Mouse (Mus musculus): ENCODE measurements around the gene Kctd7. TPM values are rescaled to one million over a fixed set of nuclear protein-coding genes. Genes with fewer than 3 reads are reported as not detected.

Gene Kctd7
- polyA plus RNA-seq, 1 experiment: 15.6 TPM

- no peaks in the 10 kb centered on the region for H3K27me3 ChIP-seq (ENCODE audit: control insufficient read depth, insufficient read depth, low read length)
- no peak overlapping the region for H3K27ac ChIP-seq (ENCODE audit: control insufficient read depth, insufficient read depth, low read depth, low read length)
- TF ChIP-seq CTCF (IDR thresholded peaks at IDR 0.05; ENCODE audit: control insufficient read depth, insufficient read depth, insufficient replicate concordance, low read depth, low read length) (peak; percentile 74; the same call in 1 of the 2 replicates), POLR2A (IDR thresholded peaks at IDR 0.05; ENCODE audit: control insufficient read depth, low read depth, low read length) (no peak)
- H3K4me3 ChIP-seq (ENCODE audit: control insufficient read depth, low read depth, low read length): no peak overlapping the region
- H3K36me3 ChIP-seq (ENCODE audit: control insufficient read depth, insufficient read depth, low read length): no peaks in the 10 kb centered on the region
- no peaks in the 10 kb centered on the region for H3K4me1 ChIP-seq (ENCODE audit: control insufficient read depth, insufficient read depth, low read length)
These were observed 19.0 kb downstream of the Kctd7 start for GRCm38 (mm10) chr5:130163670-130164069.

GRCm38 (mm10) chr5:130165213-130165612 is 20.6 kb downstream of the Kctd7 start:
- no peak overlapping the region for H3K4me3 ChIP-seq (ENCODE audit: control insufficient read depth, low read depth, low read length)
- TF ChIP-seq POLR2A (IDR thresholded peaks at IDR 0.05; ENCODE audit: control insufficient read depth, low read depth, low read length): no peak
- no peak overlapping the region for H3K27ac ChIP-seq (ENCODE audit: control insufficient read depth, insufficient read depth, low read depth, low read length)
- H3K36me3 ChIP-seq (ENCODE audit: control insufficient read depth, insufficient read depth, low read length): no peaks in the 10 kb centered on the region
- no peaks in the 10 kb centered on the region for H3K4me1 ChIP-seq (ENCODE audit: control insufficient read depth, insufficient read depth, low read length)
- H3K27me3 ChIP-seq (ENCODE audit: control insufficient read depth, insufficient read depth, low read length): no peaks in the 10 kb centered on the region

DNA sequence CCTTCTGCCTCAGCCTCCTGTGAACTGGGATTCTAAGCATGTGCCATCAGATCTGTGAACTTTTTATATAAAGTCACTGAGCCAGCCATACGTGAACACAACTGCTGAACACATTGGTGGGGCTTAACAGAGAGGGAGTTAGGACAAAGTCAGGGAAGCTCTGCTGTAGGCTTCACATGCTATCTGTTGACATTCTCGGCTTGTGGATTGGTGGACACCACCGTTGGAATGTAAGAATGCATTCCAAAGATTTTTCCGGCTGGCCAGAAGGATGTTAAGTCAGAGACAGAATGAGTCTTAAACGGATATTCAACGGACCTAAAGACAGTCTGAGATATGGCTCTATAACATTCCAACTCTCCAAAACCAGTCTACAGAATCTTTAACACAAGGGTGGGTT is 24.4 kb downstream of the Kctd7 start:
- no peak overlapping the region for H3K4me3 ChIP-seq (ENCODE audit: control insufficient read depth, low read depth, low read length)
- H3K27me3 ChIP-seq (ENCODE audit: control insufficient read depth, insufficient read depth, low read length): no peaks in the 10 kb centered on the region
- no peak overlapping the region for H3K27ac ChIP-seq (ENCODE audit: control insufficient read depth, insufficient read depth, low read depth, low read length)
- TF ChIP-seq POLR2A (IDR thresholded peaks at IDR 0.05; ENCODE audit: control insufficient read depth, low read depth, low read length) (no peak), CTCF (IDR thresholded peaks at IDR 0.05; ENCODE audit: control insufficient read depth, insufficient read depth, insufficient replicate concordance, low read depth, low read length) (no peak)
- H3K4me1 ChIP-seq (ENCODE audit: control insufficient read depth, insufficient read depth, low read length): peaks cover 3% of the 10 kb centered on the region; the same call in 1 of the 2 replicates
- no peaks in the 10 kb centered on the region for H3K36me3 ChIP-seq (ENCODE audit: control insufficient read depth, insufficient read depth, low read length)

DNA sequence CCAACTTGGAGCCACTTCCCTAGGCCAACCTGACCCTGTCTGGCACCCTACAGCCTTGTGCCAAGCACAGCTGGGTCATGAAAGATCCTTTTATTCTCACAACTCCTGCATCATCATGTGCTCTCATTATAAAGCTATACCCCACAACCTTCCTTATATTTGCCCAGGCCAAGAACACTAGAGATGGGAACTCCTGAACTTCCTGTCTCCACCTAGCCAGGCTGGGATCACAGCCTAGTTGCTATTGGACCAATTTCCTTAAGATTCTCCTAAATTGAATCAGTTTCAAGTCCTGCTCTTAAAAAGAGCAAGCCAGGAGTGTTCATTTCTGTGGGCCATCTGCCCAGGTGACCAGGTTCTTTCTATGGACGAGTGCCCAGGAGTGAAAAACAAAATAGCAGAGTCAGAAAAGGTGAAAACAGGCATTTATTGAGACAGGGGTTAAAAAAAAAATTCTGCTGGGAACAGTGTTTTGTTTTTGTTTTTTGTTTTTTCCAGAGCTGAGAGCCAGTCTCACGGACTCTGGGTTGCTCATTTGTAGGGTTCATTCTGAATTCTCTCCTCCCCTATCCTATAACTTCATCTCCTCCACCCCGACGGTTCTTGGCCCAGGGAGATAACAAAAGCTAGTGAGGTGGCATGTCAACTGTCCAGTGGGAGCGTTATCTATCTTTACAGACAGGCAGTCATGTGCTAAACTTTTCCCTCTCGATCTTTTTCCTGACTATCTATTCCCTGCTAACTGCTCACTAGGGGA is 26.2 kb downstream of the Kctd7 start:
- Histone ChIP-seq H3K27ac (ENCODE audit: control insufficient read depth, insufficient read depth, low read depth, low read length) (peak overlapping the region; percentile 98), H3K4me3 (ENCODE audit: control insufficient read depth, low read depth, low read length) (peak overlapping the region; percentile 99), H3K4me1 (ENCODE audit: control insufficient read depth, insufficient read depth, low read length) (peaks cover 3% of the 10 kb centered on the region; the same call in 1 of the 2 replicates), H3K36me3 (ENCODE audit: control insufficient read depth, insufficient read depth, low read length) (no peaks in the 10 kb centered on the region), H3K27me3 (ENCODE audit: control insufficient read depth, insufficient read depth, low read length) (no peaks in the 10 kb centered on the region)
- TF ChIP-seq CTCF (IDR thresholded peaks at IDR 0.05; ENCODE audit: control insufficient read depth, insufficient read depth, insufficient replicate concordance, low read depth, low read length): no peak
- no peak for TF ChIP-seq POLR2A (IDR thresholded peaks at IDR 0.05; ENCODE audit: control insufficient read depth, low read depth, low read length)

- Histone ChIP-seq H3K4me3 (ENCODE audit: control insufficient read depth, low read depth, low read length) (peak within 1 kb of the TSS; percentile 99), H3K27me3 (ENCODE audit: control insufficient read depth, insufficient read depth, low read length) (no peaks in the 10 kb centered on the region), H3K27ac (ENCODE audit: control insufficient read depth, insufficient read depth, low read depth, low read length) (peak within 1 kb of the TSS; percentile 98), H3K36me3 (ENCODE audit: control insufficient read depth, insufficient read depth, low read length) (no peaks in the 10 kb centered on the region), H3K4me1 (ENCODE audit: control insufficient read depth, insufficient read depth, low read length) (peaks cover 3% of the 10 kb centered on the region; the same call in 1 of the 2 replicates)
- no peak for TF ChIP-seq CTCF (IDR thresholded peaks at IDR 0.05; ENCODE audit: control insufficient read depth, insufficient read depth, insufficient replicate concordance, low read depth, low read length)
- peak; percentile 97 for TF ChIP-seq POLR2A (IDR thresholded peaks at IDR 0.05; ENCODE audit: control insufficient read depth, low read depth, low read length)
These were observed 26.8 kb downstream of the Kctd7 start, which contains the start of gene Rabgef1 for GRCm38 (mm10) chr5:130171423-130171954. Gene Rabgef1, plus strand, starts transcription at chr5:130171798.

DNA sequence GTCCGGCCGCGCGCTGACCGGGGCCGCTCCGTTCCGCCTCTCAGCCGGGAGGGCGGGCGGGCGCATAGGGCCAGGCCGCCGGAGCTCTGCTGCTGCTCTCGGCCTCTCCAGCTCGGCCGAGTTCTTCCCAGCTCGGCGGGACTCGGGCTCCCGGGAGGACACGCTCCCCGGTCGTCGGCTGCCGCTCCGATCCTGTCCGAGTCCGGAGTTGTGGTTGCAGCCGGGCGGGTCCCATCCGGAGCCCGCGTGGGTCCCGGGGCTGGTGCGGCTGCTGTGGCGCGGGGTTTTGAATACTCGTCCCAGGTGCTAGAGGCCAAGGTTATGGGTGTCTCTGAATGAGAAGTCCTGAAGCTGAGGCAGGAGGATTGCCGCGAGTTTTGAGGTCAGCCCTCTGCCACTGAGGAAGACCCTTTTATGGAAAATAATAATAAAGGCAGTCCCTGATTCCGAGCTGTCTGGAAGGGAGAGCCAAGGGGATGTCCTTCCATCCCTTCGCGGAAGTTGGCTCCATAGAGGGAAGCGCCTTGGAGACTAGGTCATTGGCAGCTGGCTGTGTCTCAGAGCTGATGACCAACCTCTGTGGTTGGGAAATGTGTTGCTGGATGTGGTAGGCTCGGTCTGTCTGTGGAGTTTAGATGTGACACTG is 27.4 kb downstream of the Kctd7 start:
- Histone ChIP-seq H3K36me3 (ENCODE audit: control insufficient read depth, insufficient read depth, low read length) (no peaks in the 10 kb centered on the region), H3K4me1 (ENCODE audit: control insufficient read depth, insufficient read depth, low read length) (peaks cover 3% of the 10 kb centered on the region; the same call in 1 of the 2 replicates), H3K27me3 (ENCODE audit: control insufficient read depth, insufficient read depth, low read length) (no peaks in the 10 kb centered on the region), H3K4me3 (ENCODE audit: control insufficient read depth, low read depth, low read length) (peak overlapping the region; percentile 99), H3K27ac (ENCODE audit: control insufficient read depth, insufficient read depth, low read depth, low read length) (peak overlapping the region; percentile 70)
- TF ChIP-seq CTCF (IDR thresholded peaks at IDR 0.05; ENCODE audit: control insufficient read depth, insufficient read depth, insufficient replicate concordance, low read depth, low read length): no peak
- TF ChIP-seq POLR2A (IDR thresholded peaks at IDR 0.05; ENCODE audit: control insufficient read depth, low read depth, low read length): no peak

DNA sequence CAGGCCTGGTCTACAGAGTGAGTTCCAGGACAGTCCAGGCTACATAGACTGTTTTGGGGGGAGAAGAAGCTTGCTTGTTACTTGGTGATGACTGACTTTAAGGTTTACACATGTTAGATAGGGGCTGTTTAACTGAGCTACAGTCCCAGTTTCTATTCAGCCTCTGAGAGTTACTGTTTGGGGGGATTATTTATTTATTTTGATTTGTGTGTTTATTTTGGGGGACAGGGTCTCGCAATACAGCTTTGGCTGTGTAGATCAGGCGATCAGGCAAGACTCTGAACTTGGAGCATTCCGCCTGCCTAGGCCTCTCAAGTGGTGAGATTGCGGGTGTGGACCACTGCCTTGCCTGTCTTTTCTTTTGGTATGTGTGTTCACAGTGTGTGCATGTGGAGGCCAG is 28.4 kb downstream of the Kctd7 start:
- TF ChIP-seq CTCF (IDR thresholded peaks at IDR 0.05; ENCODE audit: control insufficient read depth, insufficient read depth, insufficient replicate concordance, low read depth, low read length) (no peak), POLR2A (IDR thresholded peaks at IDR 0.05; ENCODE audit: control insufficient read depth, low read depth, low read length) (no peak)
- no peak overlapping the region for H3K4me3 ChIP-seq (ENCODE audit: control insufficient read depth, low read depth, low read length)

More for the DNA sequence above, 28.4 kb downstream of the Kctd7 start:
- Histone ChIP-seq H3K27ac (ENCODE audit: control insufficient read depth, insufficient read depth, low read depth, low read length) (no peak overlapping the region), H3K4me1 (ENCODE audit: control insufficient read depth, insufficient read depth, low read length) (peaks cover 3% of the 10 kb centered on the region; the same call in 1 of the 2 replicates), H3K36me3 (ENCODE audit: control insufficient read depth, insufficient read depth, low read length) (no peaks in the 10 kb centered on the region), H3K27me3 (ENCODE audit: control insufficient read depth, insufficient read depth, low read length) (no peaks in the 10 kb centered on the region)

Data from testis, adult 2 months (tissue).